Mouse (Mus musculus) testis, adult 2 months (tissue): ENCODE data around the gene Chchd6.

ENCODE experiments used
- CTCF ChIP-seq: fragments of 200-500 bp; IDR thresholded peaks from 2 replicates; pipeline ENCODE4 v1.5.1; 2012; ENCODE audit warnings: low read depth, mild to moderate bottlenecking, inconsistent platforms, low read length, moderate library complexity; ENCODE audit not compliant: control insufficient read depth, insufficient read depth, insufficient replicate concordance
- POLR2A ChIP-seq: fragments of 200-500 bp; IDR thresholded peaks from 2 replicates; pipeline ENCODE4 v1.6.1; 2012; ENCODE audit warnings: low read depth, mild to moderate bottlenecking, inconsistent platforms, low read length, moderate library complexity; ENCODE audit not compliant: control insufficient read depth

DNA sequence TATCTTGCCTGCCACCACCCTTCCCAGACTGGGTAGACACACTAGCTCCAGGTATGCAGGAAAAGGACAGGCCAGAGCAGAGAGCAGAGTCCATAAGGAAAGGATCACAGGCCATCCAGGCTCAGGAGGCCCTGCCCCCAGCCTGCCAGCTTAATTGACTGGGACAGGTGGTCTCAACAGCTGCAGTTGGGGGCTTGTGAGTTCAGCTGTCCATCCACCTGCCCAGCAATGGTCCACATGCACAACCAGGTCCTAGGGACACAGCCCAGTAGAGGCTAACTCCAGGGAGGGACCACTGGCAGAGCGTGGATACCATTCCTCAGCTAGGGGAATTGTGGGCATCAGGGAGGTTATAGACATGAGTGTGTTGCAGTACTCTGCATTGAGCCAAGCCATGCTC lies 249.6 kb downstream of the Chchd6 start:
- TF ChIP-seq CTCF = no peak
- TF ChIP-seq POLR2A = no peak
